Mouse (Mus musculus) olfactory bulb, adult 2 months (tissue): ENCODE results near the gene Traf5. TPM values are rescaled to one million over a fixed set of nuclear protein-coding genes. Genes with fewer than 3 reads are reported as not detected.
A peak's percentile ranks its signal among the peaks of the same experiment; 100 is the strongest.

Experiments
- H3K27ac ChIP-seq: fragments of 200-500 bp; 2 replicates; pipeline ENCODE4 v1.5.1; 2012; ENCODE audit warnings: low read depth, low read length; ENCODE audit not compliant: insufficient read depth
- H3K4me1 ChIP-seq: fragments of 200-500 bp; 2 replicates; pipeline ENCODE4 v1.6.1; 2012; ENCODE audit warnings: low read length; ENCODE audit not compliant: control insufficient read depth, insufficient read depth
- H3K4me3 ChIP-seq: fragments of 200-500 bp; 2 replicates; pipeline ENCODE4 v1.5.1; 2012; ENCODE audit warnings: mild to moderate bottlenecking, low read depth, low read length, moderate library complexity; ENCODE audit not compliant: insufficient read depth
- CTCF ChIP-seq: fragments of 200-500 bp; IDR thresholded peaks from 2 replicates; pipeline ENCODE4 v1.5.1; 2012; ENCODE audit warnings: low read depth, mild to moderate bottlenecking, low read length, moderate library complexity; ENCODE audit not compliant: insufficient read depth
- POLR2A ChIP-seq: fragments of 200-500 bp; IDR thresholded peaks from 2 replicates; pipeline ENCODE4 v1.6.1; 2012; ENCODE audit warnings: mild to moderate bottlenecking, low read depth, low read length, moderate library complexity; ENCODE audit not compliant: insufficient read depth
- WGBS: fragments of 180-500 bp; shearing (Covaris S2); methylation state at CpG from one replicate; pipeline ENCODE4 v1.1.7; 2018; 5-methylcytosine and 5-hydroxymethylcytosine counted together
- polyA plus RNA-seq: library from polyadenylated mRNA; stranded (reverse); fragments of >200 nt; gene quantifications from 2 replicates; pipeline ENCODE4 v1.2.4, GENCODE M21; 2012; ENCODE audit warnings: low replicate concordance; ENCODE audit not compliant: missing spikeins, insufficient read depth, insufficient read length

The Traf5 gene
- not detected in 2 replicates for polyA plus RNA-seq

DNA sequence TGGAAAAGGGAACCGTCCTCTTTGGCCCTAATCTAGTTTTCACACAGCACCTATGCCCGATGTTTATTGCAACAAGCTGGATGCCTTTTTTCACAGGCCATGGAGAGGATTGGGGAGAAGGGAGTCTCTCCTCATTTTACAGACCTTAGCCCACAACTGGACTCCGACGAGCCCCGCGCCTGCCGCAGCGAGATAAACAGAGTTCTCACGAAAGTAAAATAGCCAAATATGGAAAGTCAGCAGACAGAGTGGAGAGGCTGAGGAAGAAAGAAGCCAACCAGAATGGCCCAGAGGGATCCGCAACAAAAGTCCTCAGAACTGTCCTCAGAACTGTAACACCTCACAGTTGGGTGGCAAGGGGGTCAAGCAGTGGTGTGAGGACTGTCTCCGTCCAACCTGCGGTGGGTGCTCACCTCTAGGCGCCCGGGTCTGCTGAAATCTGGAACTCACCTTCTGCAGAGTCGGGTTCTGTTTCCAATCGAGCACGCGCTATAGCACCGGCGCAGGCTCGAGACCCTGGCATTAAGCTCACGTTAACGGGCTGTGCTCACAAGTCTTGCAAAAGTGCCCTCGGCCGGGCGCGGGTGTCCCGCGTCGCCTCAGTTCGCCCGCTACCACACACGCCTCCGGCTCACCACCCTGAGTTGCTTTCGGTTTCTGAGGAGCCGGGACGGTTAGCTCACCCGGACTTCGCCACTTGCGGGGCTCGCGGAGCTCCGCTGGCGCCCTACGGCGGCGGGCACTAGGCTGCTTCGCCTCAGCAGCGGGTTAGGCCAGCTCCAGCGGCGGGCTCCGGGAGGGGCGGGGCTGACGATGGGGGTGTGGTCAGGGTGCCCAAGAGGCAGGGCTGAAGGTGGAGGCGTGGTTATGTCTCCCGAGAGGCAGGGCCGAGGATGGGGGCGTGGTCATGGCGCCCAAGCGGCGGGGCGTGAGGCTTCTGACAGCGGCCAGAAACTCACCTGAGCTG lies at the start of gene Traf5:
TSS of gene Traf5 (minus strand) at position 754 of the 967 bp plus-strand sequence.
- WGBS: 4% methylated on average over 63 of the region's 63 CpGs
- TF ChIP-seq CTCF (0 out of 2 replicates have a peak, but pooled peaks have one; percentile 17), POLR2A (0 out of 2 replicates have a peak, but pooled peaks have one; percentile 53)
- Histone ChIP-seq H3K4me3 (peak within 1 kb of the TSS; percentile 75), H3K4me1 (peaks cover 18% of the 10 kb centered on the region), H3K27ac (no peak within 1 kb of the TSS)

DNA sequence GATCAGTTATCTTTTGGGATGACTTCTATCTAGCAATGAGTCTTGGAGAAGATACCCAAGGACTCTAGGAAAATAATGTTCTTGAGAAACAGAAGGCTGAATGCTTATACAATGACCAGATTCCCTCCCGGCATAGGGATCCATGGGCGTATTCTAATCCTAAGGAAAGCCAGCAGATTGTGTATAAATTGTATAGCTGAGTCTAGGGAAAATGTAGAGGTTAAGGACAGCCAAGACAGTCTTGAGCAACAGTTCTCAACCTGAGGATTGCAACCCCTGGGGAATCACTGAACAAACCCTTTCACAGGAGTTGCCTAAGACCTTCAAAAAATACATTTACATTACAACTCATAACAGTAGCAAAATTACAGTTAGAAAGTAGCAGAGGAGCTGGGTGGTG lies 48.0 kb upstream of the Traf5 start:
- no peak overlapping the region for H3K4me3 ChIP-seq
- 92% methylated on average over 2 of the region's 2 CpGs for WGBS
- no peaks in the 10 kb centered on the region for H3K4me1 ChIP-seq
- TF ChIP-seq CTCF (no peak), POLR2A (no peak)
- no peak overlapping the region for H3K27ac ChIP-seq

- H3K27ac ChIP-seq: peak within 1 kb of the TSS; percentile 90
- under 1% methylated on average over 76 of the region's 88 CpGs for WGBS
- H3K4me1 ChIP-seq: no peaks in the 10 kb centered on the region
- TF ChIP-seq POLR2A: peak; percentile 57
- no peak; the same call in 1 of the 2 replicates for TF ChIP-seq CTCF
- H3K4me3 ChIP-seq: peak within 1 kb of the TSS; percentile 85
Observed at GRCm38 (mm10) chr1:192137926-192138910, 45.9 kb upstream of the Traf5 start, which contains the start of gene Rcor3. Gene Rcor3, minus strand, starts transcription at chr1:192138062.

- H3K4me1 ChIP-seq: no peaks in the 10 kb centered on the region
- TF ChIP-seq CTCF (no peak), POLR2A (peak; percentile 36; the same call in 1 of the 2 replicates)
- peak overlapping the region; percentile 85 for H3K4me3 ChIP-seq
- H3K27ac ChIP-seq: peak overlapping the region; percentile 85
- under 1% methylated on average over 54 of the region's 61 CpGs for WGBS
Observed at GRCm38 (mm10) chr1:192137291-192137925, 45.0 kb upstream of the Traf5 start.

- Histone ChIP-seq H3K4me3 (peak overlapping the region; percentile 85), H3K27ac (peak overlapping the region; percentile 85), H3K4me1 (no peaks in the 10 kb centered on the region)
- peak; percentile 70 for TF ChIP-seq POLR2A
- TF ChIP-seq CTCF: no peak
- under 1% methylated on average over 54 of the region's 55 CpGs for WGBS
Observed at GRCm38 (mm10) chr1:192136561-192137290, 44.4 kb upstream of the Traf5 start.

GRCm38 (mm10) chr1:192130202-192130601 lies 37.8 kb upstream of the Traf5 start:
- Histone ChIP-seq H3K4me1 (no peaks in the 10 kb centered on the region), H3K27ac (no peak overlapping the region), H3K4me3 (no peak overlapping the region)
- no peak for TF ChIP-seq CTCF
- no peak for TF ChIP-seq POLR2A
- 90% methylated on average over 1 of the region's 1 CpGs for WGBS

GRCm38 (mm10) chr1:192128343-192128742 lies 36.0 kb upstream of the Traf5 start:
- H3K27ac ChIP-seq: no peak overlapping the region
- 91% methylated on average over 8 of the region's 8 CpGs for WGBS
- TF ChIP-seq POLR2A: no peak
- no peak for TF ChIP-seq CTCF
- H3K4me3 ChIP-seq: no peak overlapping the region
- H3K4me1 ChIP-seq: no peaks in the 10 kb centered on the region

GRCm38 (mm10) chr1:192125761-192126160 lies 33.4 kb upstream of the Traf5 start:
- no peak overlapping the region for H3K27ac ChIP-seq
- TF ChIP-seq POLR2A (no peak), CTCF (no peak)
- WGBS: 83% methylated on average over 6 of the region's 6 CpGs
- no peaks in the 10 kb centered on the region for H3K4me1 ChIP-seq
- no peak overlapping the region for H3K4me3 ChIP-seq
